Mouse (Mus musculus) activated CD4-positive, CD25-positive, alpha-beta regulatory T cell (primary cell): Measurements from ENCODE around the gene Nthl1. TPM values are rescaled to one million over a fixed set of nuclear protein-coding genes. Genes with fewer than 3 reads are reported as not detected.

Source experiments
- polyA plus RNA-seq, 2 experiments: library from polyadenylated mRNA; unstranded; fragments of 100-300 nt; shearing (Covaris generic); gene quantifications; one replicate each; pipeline ENCODE4 v1.2.1; 2017

Nthl1 gene
- polyA plus RNA-seq: 1 to 10 TPM; 3.1 to 6.3 TPM

GRCm38 (mm10) chr17:24632167-24632812 lies at the start of gene Nthl1, which contains the start of gene Tsc2:
Gene Nthl1, plus strand, starts transcription at chr17:24632680.
Gene Tsc2, minus strand, starts transcription at chr17:24632630.

GRCm38 (mm10) chr17:24650070-24650616 lies 17.7 kb downstream of the Nthl1 start, which contains the start of gene Slc9a3r2:
Gene Slc9a3r2, minus strand, starts transcription at chr17:24650327.

DNA sequence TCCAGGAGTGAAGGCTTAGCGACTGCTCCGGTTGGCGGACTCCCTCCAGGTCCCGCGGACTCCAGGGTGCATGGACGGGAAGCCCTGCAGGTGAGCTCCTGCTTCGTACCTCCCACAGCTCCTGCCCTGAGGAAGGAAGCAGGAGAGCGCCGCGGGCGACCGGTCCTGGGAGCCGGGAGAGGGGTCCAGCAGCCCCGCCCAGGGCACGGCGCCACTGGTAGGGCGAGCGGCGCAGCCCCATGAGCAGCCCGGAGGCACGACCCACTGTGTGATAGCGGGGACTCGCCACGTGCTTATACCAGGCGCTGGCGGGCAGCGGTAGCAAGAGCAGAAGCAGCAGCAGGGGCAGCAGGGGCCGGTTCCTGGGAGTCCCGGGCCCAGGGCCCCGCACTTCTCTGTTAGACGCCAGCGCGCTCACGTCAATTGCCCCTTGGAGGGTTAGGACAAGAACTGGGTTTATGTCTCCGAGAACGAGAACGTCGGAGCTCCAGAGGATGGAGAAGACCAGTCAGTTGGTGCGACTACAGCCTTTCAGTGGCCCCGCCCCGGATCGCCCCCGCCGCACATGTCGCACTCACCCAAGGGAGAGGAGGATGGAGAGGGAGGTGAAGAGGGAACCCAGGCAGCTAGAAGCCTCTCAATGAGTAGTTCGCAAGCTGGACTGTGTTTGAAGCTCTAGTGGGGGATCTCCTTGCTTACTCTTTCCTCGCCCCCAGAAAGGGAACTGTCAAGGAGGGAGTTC lies 25.7 kb downstream of the Nthl1 start, which contains the start of gene Npw:
Gene Npw (minus strand): TSS at position 441 of the 742 bp plus-strand sequence.

GRCm38 (mm10) chr17:24669545-24670245 lies 37.2 kb downstream of the Nthl1 start, which contains the start of gene Zfp598:
Gene Zfp598, plus strand, starts transcription at chr17:24669687.

Other genes starting within 250 kb of the Nthl1 start
- gene Rnps1, start 218.1 kb upstream of the Nthl1 start, polyA plus RNA-seq: 100 to 1,000 TPM; 176 to 205 TPM
- gene Eci1, start 206.0 kb upstream of the Nthl1 start, polyA plus RNA-seq: 10 to 100 TPM; 55.9 to 97.4 TPM
- 1 to 10 TPM; 1.7 to 4.9 TPM for gene Dnase1l2, start 189.6 kb upstream of the Nthl1 start, polyA plus RNA-seq
- 10 to 100 TPM; 70.0 to 73.0 TPM for gene E4f1, start 162.4 kb upstream of the Nthl1 start, polyA plus RNA-seq
- 10 to 100 TPM; 40.8 to 46.2 TPM for gene Pgp, start 162.3 kb upstream of the Nthl1 start, polyA plus RNA-seq
- gene Bricd5, start 158.8 kb upstream of the Nthl1 start, polyA plus RNA-seq: not detected
- 10 to 100 TPM; 21.0 to 27.6 TPM for gene Mlst8, start 153.6 kb upstream of the Nthl1 start, polyA plus RNA-seq
- gene Caskin1, start 144.1 kb upstream of the Nthl1 start, polyA plus RNA-seq: under 1 TPM; 0.12 to 0.76 TPM
- 10 to 100 TPM; 64.2 to 74.9 TPM for gene Traf7, start 104.7 kb upstream of the Nthl1 start, polyA plus RNA-seq
- gene Rab26, start 98.5 kb upstream of the Nthl1 start, polyA plus RNA-seq: 10 to 100 TPM in 1 of 2 experiments, 1 to 10 TPM in 1; 6.7 to 13.8 TPM
- gene Pkd1, start 82.8 kb upstream of the Nthl1 start, polyA plus RNA-seq: 10 to 100 TPM; 25.4 to 40.3 TPM
- 10 to 100 TPM; 29.8 to 34.8 TPM for gene Tsc2, start 50 bp upstream of the Nthl1 start, polyA plus RNA-seq
- gene Slc9a3r2, start 17.6 kb downstream of the Nthl1 start, polyA plus RNA-seq: under 1 TPM in 1 of 2 experiments, not detected in 1; 0.45 TPM
- gene Npw, start 25.8 kb downstream of the Nthl1 start, polyA plus RNA-seq: under 1 TPM in 1 of 2 experiments, not detected in 1; 0.35 TPM
- 10 to 100 TPM; 14.7 to 16.2 TPM for gene Zfp598, start 37.0 kb downstream of the Nthl1 start, polyA plus RNA-seq
- gene Syngr3, start 57.3 kb downstream of the Nthl1 start, polyA plus RNA-seq: 1 to 10 TPM in 1 of 2 experiments, under 1 TPM in 1; 0.92 to 1.0 TPM
- gene Gfer, start 63.5 kb downstream of the Nthl1 start, polyA plus RNA-seq: 10 to 100 TPM; 34.1 to 41.6 TPM
- 1 to 10 TPM; 1.3 to 1.4 TPM for gene Noxo1, start 63.6 kb downstream of the Nthl1 start, polyA plus RNA-seq
- 10 to 100 TPM; 50.5 to 56.8 TPM for gene Tbl3, start 75.0 kb downstream of the Nthl1 start, polyA plus RNA-seq
- gene Rnf151, start 85.4 kb downstream of the Nthl1 start, polyA plus RNA-seq: under 1 TPM; 0.18 to 0.50 TPM
- gene Rps2, start 85.4 kb downstream of the Nthl1 start, polyA plus RNA-seq: 1,000 to 10,000 TPM in 1 of 2 experiments, 100 to 1,000 TPM in 1; 636 to 1,022 TPM
- gene Ndufb10, start 91.8 kb downstream of the Nthl1 start, polyA plus RNA-seq: 100 to 1,000 TPM; 191 to 287 TPM
- gene Rpl3l, start 95.1 kb downstream of the Nthl1 start, polyA plus RNA-seq: under 1 TPM; 0.16 to 0.18 TPM
- 10 to 100 TPM; 20.5 to 22.6 TPM for gene Msrb1, start 104.0 kb downstream of the Nthl1 start, polyA plus RNA-seq
- not detected for gene Hs3st6, start 120.3 kb downstream of the Nthl1 start, polyA plus RNA-seq
- gene Meiob, start 171.6 kb downstream of the Nthl1 start, polyA plus RNA-seq: not detected
- gene Hagh, start 207.5 kb downstream of the Nthl1 start, polyA plus RNA-seq: 10 to 100 TPM; 31.4 to 43.7 TPM
- 1 to 10 TPM; 2.1 to 2.5 TPM for gene Fahd1, start 217.7 kb downstream of the Nthl1 start, polyA plus RNA-seq
- gene Igfals, start 233.3 kb downstream of the Nthl1 start, polyA plus RNA-seq: not detected